13 mouse cellular contexts compared by ENCODE assay signal in genomic region chr6:114174398-114175140, GRCm38 (mm10). TPM values are rescaled to one million over a fixed set of nuclear protein-coding genes. Genes with fewer than 3 reads are reported as not detected.
DNase-seq lines count a peak whose midpoint lies in the region; ATAC-seq and TF ChIP-seq lines count a peak whose summit lies in the region.
"Had no signal": no experiment of that assay in that cellular context is flagged by ENCODE, and none has a peak within 500 bp of the region (broad histone marks: within the 10 kb centered on the region; RNA-seq: fewer than 3 reads in every experiment).

No protein-coding gene starts in this region.

- H3K4me1 ChIP-seq in hindbrain, embryonic 11.5 days (replicated peaks; ENCODE audit: control insufficient read depth, insufficient read depth, low read length) = peaks cover 6% of the 10 kb centered on the region; the same call in 1 of the 2 replicates
- H3K4me1 ChIP-seq in midbrain, embryonic 16.5 days (ENCODE audit: control insufficient read depth, insufficient read depth, low read length) = peaks cover 13% of the 10 kb centered on the region
- H3K4me1 ChIP-seq: heart, embryonic 10.5 days had no signal

- DNase-seq in embryo, embryonic 11 days = peak; percentile 2
- DNase-seq in embryo, embryonic 10 days (ENCODE audit: low spot score) = no peak
- DNase-seq in brain, embryonic 14.5 days (ENCODE audit: low read depth) = peak; percentile 70
- no peak for DNase-seq in hindbrain, embryonic 11.5 days (ENCODE audit: low spot score)
- no peak for DNase-seq in gastrocnemius, postnatal 36 days
- DNase-seq in thymus, postnatal 14 days = no peak
- DNase-seq in urinary bladder, postnatal 14 days (ENCODE audit: low spot score) = no peak

- intact Hi-C loops in gastrocnemius, postnatal 36 days (cut with DNase I) = no loop called here

- no peaks in the 10 kb centered on the region for H3K36me3 ChIP-seq in hindbrain, embryonic 11.5 days (ENCODE audit: control insufficient read depth, insufficient read depth, low read length)
- no peaks in the 10 kb centered on the region for H3K36me3 ChIP-seq in midbrain, embryonic 16.5 days (ENCODE audit: control insufficient read depth, insufficient read depth, low read length)
- H3K36me3 ChIP-seq: G1E; heart, embryonic 10.5 days had no signal

- no peak overlapping the region for H3K4me3 ChIP-seq in hindbrain, embryonic 11.5 days (ENCODE audit: low read depth, low read length)
- no peak overlapping the region for H3K4me3 ChIP-seq in midbrain, embryonic 16.5 days (ENCODE audit: low read depth, low read length)
- H3K4me3 ChIP-seq: heart, embryonic 10.5 days had no signal

- ATAC-seq in hindbrain, embryonic 11.5 days (ENCODE audit: low FRiP score) = 0 out of 2 replicates have a peak, but pooled peaks have one; percentile 12
- peak; percentile 78 for ATAC-seq in midbrain, embryonic 16.5 days
- ATAC-seq: inflammation-experienced regulatory T-cells, adult 6 months; lung, postnatal 0 days had no signal

- peaks cover 9% of the 10 kb centered on the region for H3K27me3 ChIP-seq in hindbrain, embryonic 11.5 days (ENCODE audit: control insufficient read depth, insufficient read depth, low read length)
- H3K27me3 ChIP-seq in midbrain, embryonic 16.5 days (ENCODE audit: control insufficient read depth, insufficient read depth, low read depth, low read length) = peaks cover 41% of the 10 kb centered on the region

- no peaks in the 10 kb centered on the region for H3K9me3 ChIP-seq in hindbrain, embryonic 11.5 days (ENCODE audit: control insufficient read depth, low read length)
- no peaks in the 10 kb centered on the region for H3K9me3 ChIP-seq in midbrain, embryonic 16.5 days (replicated peaks; ENCODE audit: control insufficient read depth, low read length, poor library complexity, severe bottlenecking)
- H3K9me3 ChIP-seq: heart, embryonic 10.5 days had no signal

- H3K27ac ChIP-seq in hindbrain, embryonic 11.5 days (ENCODE audit: low read depth, low read length) = no peak overlapping the region
- H3K27ac ChIP-seq in midbrain, embryonic 16.5 days (ENCODE audit: low read length) = peak overlapping the region; percentile 19; the same call in 1 of the 2 replicates
- H3K27ac ChIP-seq: heart, embryonic 10.5 days had no signal

- peak overlapping the region; percentile 22 for H3K4me2 ChIP-seq in hindbrain, embryonic 11.5 days (replicated peaks; ENCODE audit: low read depth, low read length)
- peak overlapping the region; percentile 34 for H3K4me2 ChIP-seq in midbrain, embryonic 16.5 days (ENCODE audit: low read length)

- 6% methylated on average over 9 of the region's 9 CpGs for WGBS in hindbrain, embryonic 11.5 days
- 2% methylated on average over 9 of the region's 9 CpGs for WGBS in midbrain, embryonic 16.5 days

- TF ChIP-seq CTCF in brain, embryonic 14.5 days (IDR thresholded peaks at IDR 0.05; ENCODE audit: borderline replicate concordance, extremely low read depth, insufficient read depth, insufficient read length) = no peak

- no peak for TF ChIP-seq POLR2A in brain, embryonic 14.5 days (IDR thresholded peaks at IDR 0.05; ENCODE audit: borderline replicate concordance, extremely low read depth, insufficient read depth, insufficient read length, poor library complexity, severe bottlenecking)

- no peak overlapping the region; the same call in 1 of the 2 replicates for H3K9ac ChIP-seq in hindbrain, embryonic 11.5 days (ENCODE audit: low read depth, low read length)
- 0 out of 2 replicates have a peak overlapping the region, but pooled peaks have one; percentile 25 for H3K9ac ChIP-seq in midbrain, embryonic 16.5 days (ENCODE audit: low read depth, low read length)

RNA-seq across cellular contexts. Expression of gene Slc6a11, which starts 43.5 kb away (rescaled TPM):
- 22.8 and 46.2 TPM in 2 replicates for polyA plus RNA-seq in brain, embryonic 14.5 days (2012; rRNA removed)
- polyA plus RNA-seq in hindbrain, embryonic 11.5 days (2014; fragmentation: Nextera tagmentation; extraction: Ambion mirVana) = 0.73 and 0.91 TPM in 2 replicates
- 38.3 and 63.7 TPM in 2 replicates for polyA plus RNA-seq in midbrain, embryonic 16.5 days (2015; fragmentation: Nextera tagmentation; extraction: Ambion mirVana)
- total RNA-seq in gastrocnemius, postnatal 36 days (2021) = under 1 TPM; 0.05 to 0.08 TPM
- total RNA-seq: liver, adult 2 months had no signal
- polyA plus RNA-seq: G1E; inflammation-experienced regulatory T-cells, adult 6 months; liver, adult 2 months; lung, postnatal 0 days had no signal

Comparison
In these comparisons a context has a peak if more than half of its experiments do, and no peak if none do; other contexts are left out.
1. DNase-seq: peak in embryo, embryonic 11 days (single experiment) and brain, embryonic 14.5 days (single experiment); none in embryo, embryonic 10 days (single experiment), hindbrain, embryonic 11.5 days (single experiment), gastrocnemius, postnatal 36 days (0 of 2), thymus, postnatal 14 days (single experiment) and urinary bladder, postnatal 14 days (single experiment).
2. RNA of gene Slc6a11, which starts 43.5 kb away (polyA plus RNA-seq): 38.3 to 63.7 TPM in midbrain, embryonic 16.5 days and 22.8 to 46.2 TPM in brain, embryonic 14.5 days; 0.73 to 0.91 TPM in hindbrain, embryonic 11.5 days; every median in the first group is over 10 times any median in the second.